Mouse (Mus musculus) gastrocnemius, postnatal 4 days (tissue): ENCODE data around the gene Serpinb8. TPM values are rescaled to one million over a fixed set of nuclear protein-coding genes. Genes with fewer than 3 reads are reported as not detected.

ENCODE experiments used
- DNase-seq, 2 experiments: peaks; one replicate each; pipeline ENCODE4 v3.0.0; 2021 to 2022; ENCODE audit warnings: low spot score in 2 of 2, mixed read lengths in 2 of 2
- long read RNA-seq, 2 experiments: library from polyadenylated mRNA; stranded (forward); transcript quantifications; one replicate each; pipeline ENCODE4 v2.0.0; 2021
- total RNA-seq, 2 experiments: library from RNA; stranded (reverse); gene quantifications; 2 replicates each; pipeline ENCODE4 v1.2.3; 2021

Serpinb8 gene
- total RNA-seq, result 1 to 10 TPM; 6.0 to 6.4 TPM
- long read RNA-seq, experiment 1, full-length matches to known transcripts, result 3 of 4 reads
- long read RNA-seq, experiment 1, partial matches to known transcripts, result 0 of 4 reads
- long read RNA-seq, experiment 1, other reads (novel, unspliced or antisense), result 1 of 4 reads
- long read RNA-seq, experiment 2, full-length matches to known transcripts, result 1 of 2 reads
- long read RNA-seq, experiment 2, partial matches to known transcripts, result 0 of 2 reads
- long read RNA-seq, experiment 2, other reads (novel, unspliced or antisense), result 1 of 2 reads

DNA sequence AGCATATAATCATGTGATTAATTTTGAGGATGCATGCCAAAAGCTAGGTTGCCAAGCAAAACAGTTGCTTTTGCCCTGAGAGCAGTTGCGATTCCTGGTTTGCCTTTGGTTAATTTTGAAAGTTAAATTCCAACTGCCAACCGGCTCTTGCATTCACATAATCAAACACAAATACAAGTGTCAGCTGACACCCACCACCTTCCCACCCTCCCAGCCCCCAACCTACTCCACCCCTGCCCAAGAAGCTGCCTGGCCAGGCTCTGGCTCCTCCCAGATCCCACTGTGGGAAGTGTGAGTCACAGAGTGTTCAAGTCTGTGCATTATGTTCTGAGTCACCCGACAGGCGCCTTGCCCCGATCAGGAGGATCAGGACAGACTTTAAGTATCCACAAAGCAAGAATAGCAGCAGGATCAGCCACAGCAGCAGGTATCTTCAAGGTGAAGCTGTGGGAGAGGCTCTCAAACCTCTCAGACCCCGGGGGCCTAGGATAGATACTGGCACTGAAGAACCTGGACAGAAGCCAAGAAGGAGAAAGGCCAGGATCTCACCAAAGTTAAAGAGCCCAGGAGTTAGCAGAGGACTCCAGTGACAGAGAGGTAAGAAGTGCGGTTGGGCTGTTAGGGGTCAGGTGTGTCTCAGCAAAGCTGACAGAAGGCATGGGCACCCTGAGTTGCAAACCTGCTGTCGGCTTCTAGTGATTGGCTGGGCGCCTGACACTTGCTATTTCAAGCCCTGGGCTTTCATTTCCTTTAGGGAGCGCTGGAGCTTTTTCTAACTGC lies at the start of gene Serpinb8:
TSS of gene Serpinb8 (plus strand) at position 316 of the 780 bp plus-strand sequence.
- peak in 1 of 2 experiments; percentile 20 for DNase-seq

DNA sequence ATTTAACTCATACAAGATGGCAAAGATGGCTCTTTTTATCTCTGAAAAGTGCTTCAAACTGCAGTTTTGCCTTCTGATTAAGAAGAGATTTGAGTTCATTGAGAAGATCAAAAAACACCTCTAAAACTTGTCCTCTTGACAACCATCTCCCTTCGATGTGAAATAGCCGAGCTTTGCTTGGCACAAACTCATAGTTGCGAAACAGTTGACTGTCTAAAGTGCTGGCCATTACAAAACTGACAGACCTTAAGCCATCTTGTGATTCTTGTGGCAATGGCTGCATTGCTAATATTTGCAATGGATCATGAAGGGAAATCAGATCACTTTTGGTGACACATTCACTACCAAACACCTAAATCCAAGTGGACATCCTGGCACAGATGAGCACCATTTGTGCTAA lies 30.3 kb upstream of the Serpinb8 start:
- DNase-seq, result no peak

DNA sequence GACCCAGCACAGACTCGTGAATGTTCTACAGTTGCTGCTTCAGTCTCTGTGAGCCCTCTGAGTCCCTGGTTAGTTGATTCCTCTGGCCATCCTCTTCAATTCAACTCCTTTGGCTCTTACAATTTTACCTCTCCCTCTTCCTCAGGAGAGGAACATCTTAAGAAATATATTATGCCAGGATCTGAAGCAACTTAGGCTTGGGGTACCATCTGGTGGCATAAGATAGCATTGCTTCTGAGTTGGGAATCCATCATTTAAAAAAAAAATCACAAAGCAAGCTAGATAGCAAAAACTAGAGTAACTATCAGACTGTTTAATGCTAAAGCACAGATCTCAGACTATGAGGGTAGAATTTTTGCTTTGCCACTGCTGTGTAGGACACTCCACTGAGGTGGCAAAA lies 27.7 kb upstream of the Serpinb8 start:
- no peak for DNase-seq

DNA sequence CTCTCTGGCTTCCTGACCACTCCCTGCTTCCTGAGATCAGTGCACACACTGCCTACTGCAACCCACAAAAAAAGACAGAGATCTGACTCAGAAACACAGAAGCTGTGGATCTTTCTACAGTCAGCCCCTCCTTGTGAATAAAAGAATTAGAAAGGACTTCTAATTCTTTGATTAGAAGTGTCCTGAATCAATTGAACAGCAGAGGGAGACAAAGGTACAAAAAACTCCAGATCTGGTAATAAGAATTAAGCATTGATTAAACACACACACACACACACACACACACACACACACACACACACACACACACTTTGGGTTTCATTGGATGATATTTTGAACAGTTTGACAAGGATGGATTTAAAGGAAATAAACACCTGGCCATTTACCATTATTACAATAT lies 24.2 kb upstream of the Serpinb8 start:
- DNase-seq, result no peak

DNA sequence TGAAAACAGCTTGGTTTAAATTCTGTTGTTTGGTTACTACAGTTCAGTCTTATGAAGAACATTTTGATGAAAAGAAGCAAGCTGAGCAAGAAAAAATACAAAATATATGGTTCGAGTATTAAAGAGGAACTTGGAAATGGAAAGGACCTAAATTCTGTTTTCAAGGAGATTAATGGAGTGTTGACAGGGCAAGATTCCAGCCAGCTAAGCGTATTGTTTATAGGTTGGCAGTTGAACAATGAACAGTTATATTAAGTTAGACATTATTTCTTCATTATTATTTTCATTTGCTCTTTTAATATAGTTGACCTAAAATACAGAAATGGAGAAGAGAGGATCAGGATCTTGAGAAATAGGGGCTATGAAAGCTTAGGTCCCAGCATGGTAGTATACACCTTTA lies 13.7 kb upstream of the Serpinb8 start:
- DNase-seq, result no peak

DNA sequence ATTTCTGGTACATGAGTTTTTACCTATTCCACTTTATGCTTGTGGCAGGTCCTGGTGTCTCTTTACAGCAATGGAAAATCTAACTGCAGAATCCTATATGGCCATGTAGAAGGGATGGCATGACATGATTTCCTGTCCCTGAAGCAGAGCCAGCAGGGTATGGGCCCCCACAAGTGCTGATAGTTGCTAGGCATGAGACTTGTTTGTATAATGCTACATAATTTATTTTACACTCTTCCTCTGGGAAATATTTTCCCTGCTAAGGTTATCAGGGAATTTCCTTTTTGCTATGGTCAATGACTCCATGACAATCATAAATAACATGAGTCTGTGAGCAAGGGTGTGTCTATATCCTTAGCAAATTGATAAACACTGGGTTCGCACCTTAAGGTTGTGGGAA lies 12.3 kb upstream of the Serpinb8 start:
- no peak for DNase-seq

DNA sequence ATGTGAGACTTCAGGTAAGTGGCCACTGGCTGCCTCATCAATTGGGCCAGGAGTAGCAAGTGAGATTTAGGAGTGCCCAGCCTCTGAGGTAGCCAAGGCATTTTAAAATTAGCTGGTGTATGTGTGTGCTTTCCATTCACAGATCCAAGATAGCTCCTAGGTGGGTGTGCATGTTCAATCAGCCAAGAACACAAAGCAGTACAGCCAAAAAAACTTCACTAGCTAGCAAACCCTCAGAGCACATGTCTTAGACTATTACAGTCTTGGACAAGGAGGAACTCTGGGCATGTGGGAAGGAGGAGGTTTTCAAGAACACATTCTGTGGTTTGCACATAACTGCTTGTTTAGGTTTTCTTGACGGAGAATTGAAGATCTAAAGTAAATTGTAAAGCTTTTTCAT lies 8.6 kb upstream of the Serpinb8 start:
- no peak for DNase-seq

DNA sequence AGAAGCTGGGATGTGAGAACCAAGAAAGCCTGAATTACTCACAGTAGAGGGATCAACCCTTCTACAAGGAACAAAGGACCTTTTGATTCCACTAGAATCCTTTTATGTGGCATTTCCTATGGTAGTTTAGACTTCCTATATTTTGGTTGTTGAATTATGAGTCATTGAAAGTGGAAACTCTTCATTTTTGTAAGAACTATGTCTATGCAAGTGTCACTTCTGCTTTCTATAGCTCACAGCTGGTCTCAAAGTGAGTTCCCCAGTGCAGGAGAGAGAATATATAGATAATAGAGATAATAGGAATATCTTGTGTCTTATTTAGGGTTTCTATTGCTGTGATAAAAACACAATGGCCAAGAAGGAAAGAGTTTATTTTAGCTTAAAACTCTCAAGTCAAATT lies 6.9 kb upstream of the Serpinb8 start:
- no peak for DNase-seq

DNA sequence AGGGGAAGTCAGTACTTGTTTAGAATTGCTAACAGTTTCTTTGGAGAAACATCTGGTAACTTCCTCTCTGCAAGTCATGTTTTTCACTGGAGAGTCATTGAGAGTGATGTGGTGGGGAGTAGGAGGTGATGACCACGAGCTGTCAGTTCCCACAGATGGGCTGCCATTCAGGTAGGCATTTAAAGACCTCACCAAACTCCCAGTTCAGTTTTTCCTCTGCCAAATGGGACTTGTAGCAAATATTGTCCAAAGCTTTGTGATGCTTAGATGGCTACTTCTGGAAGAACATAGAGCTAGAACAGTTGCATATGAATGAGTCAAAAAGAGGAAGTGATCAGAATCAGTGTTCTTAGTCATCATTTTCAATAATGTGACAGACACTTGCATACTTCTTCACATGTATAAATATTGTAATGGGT lies 5.8 kb upstream of the Serpinb8 start:
- no peak for DNase-seq

DNA sequence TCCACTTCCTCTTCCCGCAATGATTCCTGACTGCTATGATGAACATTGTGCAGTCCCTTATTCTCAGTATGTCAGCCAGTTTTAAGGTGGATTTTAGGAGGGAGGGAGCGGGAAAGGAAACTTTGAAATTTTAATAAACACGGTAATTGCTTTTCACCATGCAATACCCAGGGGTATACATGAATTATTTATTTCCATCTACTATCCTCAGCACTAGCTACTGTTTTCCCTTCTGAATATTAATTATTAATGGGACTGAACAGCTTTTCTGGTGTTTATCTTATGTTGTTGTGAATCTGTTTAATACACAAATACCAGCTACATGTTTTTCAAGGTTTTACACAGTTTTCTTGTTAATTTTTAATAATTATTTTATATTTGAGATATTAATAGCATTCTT lies 4.9 kb upstream of the Serpinb8 start:
- DNase-seq, result no peak

DNA sequence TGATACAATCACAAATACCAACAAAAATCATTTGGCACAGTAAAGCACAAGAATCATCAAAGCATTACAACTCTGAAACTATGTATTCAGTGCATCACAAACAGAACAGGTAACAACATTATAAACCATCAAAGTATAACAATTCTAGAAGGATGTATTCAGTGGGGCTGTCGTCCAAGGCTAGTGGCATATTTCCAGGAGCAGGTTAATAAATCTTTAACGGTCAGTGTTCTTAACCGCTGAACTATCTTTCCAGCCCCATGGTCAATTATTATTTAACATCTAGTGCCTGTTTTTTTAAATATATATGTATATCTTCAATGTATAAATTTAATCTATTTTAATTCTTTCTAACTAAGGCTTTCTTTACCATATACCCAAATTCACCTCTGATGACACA lies 3.6 kb upstream of the Serpinb8 start:
- DNase-seq, result no peak

DNA sequence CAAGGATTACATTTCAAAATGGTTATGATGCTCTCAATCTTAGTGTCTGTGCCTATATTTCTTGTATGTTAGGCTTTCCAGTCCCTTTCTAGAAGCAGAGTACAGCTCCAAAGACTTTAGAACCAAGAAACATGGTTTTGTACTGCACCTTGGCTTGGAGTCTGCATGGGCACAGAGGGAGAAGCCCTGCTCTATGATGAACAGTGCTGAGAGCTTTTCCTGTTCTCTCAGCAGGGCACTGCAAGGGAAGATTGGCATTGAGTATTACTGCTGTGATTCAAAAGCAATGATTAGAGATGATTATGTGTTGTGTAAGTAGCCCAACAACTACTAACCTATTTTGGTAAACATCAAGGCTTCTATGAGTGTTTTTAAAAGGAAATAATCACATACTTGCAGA lies 1.6 kb upstream of the Serpinb8 start:
- DNase-seq, result no peak

DNA sequence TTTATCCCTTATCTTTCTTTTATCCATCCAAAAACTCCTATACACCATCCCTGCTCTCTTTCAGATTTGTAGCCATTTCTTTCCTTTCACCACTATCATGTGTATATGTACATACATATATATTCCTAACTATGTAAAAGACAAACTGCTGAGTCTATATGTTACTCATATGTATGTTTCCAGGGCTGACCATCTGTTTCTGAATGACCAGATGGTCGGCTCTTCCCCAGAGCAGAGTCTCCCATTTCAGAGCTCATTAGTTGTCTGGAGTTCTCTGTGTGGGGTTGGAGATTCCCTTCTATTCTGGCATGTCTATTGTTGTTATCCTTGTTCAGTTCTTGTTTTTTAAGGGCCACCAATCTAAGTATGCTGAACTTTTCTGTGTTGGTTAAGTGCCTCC lies 1.2 kb upstream of the Serpinb8 start:
- no peak for DNase-seq

DNA sequence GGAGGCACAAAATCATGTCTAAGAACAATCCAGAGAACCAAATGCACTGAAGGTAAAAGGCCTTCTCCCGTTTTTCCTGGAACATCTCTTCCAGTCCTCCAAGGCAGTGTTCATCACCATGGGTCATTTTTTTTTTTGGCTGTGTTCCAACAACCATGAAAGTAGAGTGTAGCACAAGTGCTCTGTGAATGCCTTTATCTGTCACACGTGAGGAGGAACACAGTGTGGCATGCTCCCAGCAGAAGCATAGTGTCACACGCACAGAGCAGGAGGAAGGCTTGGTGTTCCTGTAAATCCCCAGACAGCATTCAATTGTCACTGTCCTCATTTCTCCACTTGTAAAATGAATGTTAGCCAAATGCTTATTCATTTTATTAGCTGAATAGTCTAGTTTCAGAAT lies 2.8 kb downstream of the Serpinb8 start:
- DNase-seq, result no peak

DNA sequence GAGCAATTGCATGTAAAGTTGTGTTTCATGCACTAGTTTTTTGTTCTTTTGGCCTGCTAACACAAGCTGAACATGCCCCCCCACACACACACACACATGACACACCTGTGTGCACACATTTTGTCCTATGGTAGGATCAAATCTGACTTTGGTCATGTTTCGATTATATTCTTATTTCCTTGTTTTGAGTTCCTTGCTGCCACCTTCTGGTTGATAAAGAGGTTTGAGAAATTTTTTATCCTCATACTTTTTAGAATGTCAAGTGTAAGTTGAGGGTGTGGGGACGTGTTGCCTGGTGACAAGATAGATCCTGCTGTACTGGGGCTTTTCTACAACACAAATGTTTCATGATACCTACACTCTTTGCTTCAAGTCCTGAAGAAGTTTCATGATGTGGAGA lies 3.7 kb downstream of the Serpinb8 start:
- DNase-seq, result no peak

DNA sequence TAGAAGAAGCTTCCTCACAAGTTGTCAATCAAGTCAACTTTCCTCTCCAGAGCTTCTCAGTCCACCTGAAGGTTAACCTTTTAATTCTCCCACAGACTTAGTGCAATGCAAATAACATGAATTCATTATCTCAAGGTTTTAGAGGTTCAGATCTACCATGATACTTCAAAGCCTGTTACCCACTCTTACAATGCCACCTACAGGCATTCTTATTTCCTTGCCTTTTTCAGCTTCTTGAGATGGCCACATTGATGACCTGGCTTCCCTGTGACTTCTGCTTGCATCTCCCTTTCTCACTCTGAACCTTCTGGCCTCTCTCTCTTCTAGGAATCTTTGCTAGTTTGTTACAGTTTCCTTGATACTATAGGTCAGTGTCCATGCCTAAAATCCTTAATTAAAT lies 7.1 kb downstream of the Serpinb8 start:
- no peak for DNase-seq

DNA sequence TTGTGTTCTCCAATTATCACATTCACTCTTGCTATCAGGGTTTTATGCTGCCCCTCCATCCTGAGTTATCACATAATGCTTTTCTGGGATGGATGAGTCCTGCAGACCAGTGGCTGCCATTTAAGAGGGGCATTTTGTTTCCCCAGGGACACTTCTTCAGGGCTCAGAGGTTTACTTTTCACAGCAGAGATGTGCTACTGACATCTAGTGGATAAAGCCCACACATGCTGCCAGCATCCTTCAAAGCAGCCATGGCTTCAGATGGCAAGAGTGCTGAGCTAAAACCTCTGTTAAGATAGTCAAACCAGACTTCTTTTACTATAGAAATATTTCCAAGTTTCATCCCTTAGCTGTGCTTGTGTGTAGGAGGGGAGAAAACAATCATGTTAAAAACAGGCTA lies 8.7 kb downstream of the Serpinb8 start:
- DNase-seq, result no peak

DNA sequence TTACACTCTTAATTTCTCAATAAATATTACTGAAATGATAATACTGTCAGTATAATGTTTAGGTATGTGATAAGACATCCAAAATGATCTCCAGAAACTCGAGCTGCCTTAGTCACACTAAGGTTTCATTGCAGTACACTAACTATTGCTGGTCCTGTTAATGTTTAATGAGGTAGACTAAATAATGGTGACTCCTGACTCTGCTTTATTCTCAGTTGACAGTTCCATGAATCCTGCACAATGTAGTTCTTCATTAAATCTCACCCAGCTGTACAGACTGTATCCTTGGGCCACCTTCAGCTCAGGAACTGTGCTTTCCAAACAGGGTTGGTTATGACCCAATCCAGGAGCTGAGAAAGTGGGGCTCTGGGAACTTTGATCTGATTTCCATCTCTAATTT lies 19.1 kb downstream of the Serpinb8 start:
- no peak for DNase-seq

DNA sequence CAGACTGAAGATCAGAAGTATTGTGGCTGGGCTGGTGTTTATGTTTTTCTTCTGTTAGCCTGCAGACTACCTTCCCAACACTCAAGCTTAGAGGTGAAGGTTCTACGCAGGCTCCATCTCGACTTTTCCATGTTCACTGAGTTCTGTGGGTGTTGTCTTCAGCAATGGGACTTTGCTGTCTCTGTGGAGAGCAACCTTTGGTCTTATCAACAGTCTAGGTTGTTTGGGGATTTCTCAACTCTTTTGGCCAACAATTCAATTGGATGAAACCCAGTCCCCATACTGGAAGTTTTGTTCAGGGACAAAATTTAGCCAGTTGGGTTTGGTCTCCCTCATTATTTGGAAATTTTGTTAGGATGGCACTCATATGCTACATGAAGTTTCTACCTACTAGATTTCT lies 24.3 kb downstream of the Serpinb8 start:
- no peak for DNase-seq

DNA sequence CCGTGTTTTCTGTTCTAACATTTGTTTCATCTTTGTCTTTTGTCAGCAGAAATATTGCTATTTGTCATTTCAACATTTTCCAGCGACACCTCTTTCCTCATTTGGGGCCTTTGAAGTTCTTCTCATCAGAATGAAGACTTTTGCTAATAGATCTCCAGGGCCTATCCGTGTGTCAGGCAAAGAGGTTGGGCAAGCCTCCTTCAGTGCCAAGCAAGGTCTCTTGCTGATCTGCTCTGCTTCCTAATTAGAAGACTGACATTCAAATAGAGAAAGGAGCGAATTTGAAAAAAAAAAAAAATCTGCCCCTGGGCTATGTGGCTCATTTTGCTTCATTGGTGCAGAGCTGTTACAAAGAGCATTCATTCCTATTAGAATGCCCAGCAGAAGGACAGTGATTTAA lies 32.2 kb downstream of the Serpinb8 start:
- no peak for DNase-seq

DNA sequence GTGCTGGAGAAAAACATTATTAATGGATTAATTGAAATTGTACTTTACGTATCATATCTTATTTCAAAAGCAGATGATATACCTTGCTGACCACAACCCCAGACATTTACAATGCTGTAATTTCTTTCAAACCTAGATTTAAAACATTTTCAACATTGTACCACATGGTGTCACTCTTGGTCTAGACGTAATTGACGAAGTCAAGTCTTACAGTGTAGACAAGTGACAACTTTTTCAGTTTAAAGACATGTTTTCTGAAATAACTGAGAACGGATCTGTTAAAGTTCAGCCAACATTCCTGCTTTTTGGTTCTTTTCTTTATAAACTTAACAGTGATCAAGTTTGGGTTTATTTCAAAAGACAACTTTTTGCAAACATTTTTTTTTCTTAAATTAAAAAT lies 46.1 kb downstream of the Serpinb8 start:
- no peak for DNase-seq

DNA sequence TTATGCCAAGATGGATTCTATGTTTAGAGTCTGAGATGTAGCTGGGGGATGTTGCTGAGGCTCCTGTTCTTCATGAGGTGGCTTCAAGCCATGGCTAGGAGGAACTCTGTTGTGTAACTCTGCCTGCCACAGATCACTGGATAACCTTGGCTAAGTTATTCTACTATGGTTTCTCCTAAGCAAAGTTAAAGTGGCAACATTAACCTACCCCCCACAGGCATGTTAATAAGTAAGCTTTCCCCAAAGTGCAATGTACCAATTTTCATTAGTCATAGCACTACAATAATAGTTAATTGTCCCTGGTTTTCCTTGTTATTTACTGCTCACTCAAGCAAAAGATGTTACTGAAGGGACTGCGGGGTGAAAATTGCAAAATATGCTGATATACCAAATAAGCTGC lies 48.2 kb downstream of the Serpinb8 start:
- DNase-seq, result no peak

DNA sequence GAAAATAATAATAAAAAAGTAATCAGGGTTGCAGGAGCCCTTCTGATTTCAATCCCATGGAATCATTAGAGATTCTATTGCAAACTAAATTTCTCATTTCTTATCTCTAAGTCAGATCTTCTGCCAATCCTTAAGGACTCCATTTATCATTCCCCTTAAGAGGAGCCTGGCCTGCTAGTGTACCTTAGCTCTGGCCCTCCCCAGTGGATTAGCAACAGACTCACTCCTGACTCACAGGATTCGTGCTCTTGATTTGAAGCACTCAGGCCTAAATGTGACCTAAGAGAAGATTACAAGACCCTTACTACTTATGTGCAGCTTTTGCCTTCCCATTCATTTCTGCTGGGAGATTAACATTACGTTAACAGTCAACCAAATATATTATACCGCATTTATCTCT lies 48.7 kb downstream of the Serpinb8 start:
- no peak for DNase-seq
